Mouse (Mus musculus) MEL (cell line): ENCODE results near the gene Atp6v1g2.

ENCODE experiments used
- CHD2 ChIP-seq: IDR thresholded peaks from 2 replicates; pipeline ENCODE4 v1.6.1; 2011; ENCODE audit warnings: low read length, improper control_type of control experiment
- CTCF ChIP-seq, 3 experiments: IDR thresholded peaks in 2 of 3; conservative IDR thresholded peaks in 1 of 3; 2 replicates each; pipeline ENCODE4 v1.5.1; 2011 to 2012; ENCODE audit warnings: low read length in 3 of 3, low read depth in 2 of 3, mild to moderate bottlenecking in 2 of 3, improper control_type of control experiment in 1 of 3, inconsistent platforms in 1 of 3, mixed read lengths in 1 of 3, moderate library complexity in 1 of 3; ENCODE audit not compliant: control insufficient read depth in 1 of 3, insufficient read depth in 1 of 3, poor library complexity in 1 of 3, severe bottlenecking in 1 of 3
- ELF1 ChIP-seq: IDR thresholded peaks from 2 replicates; pipeline ENCODE4 v1.6.1; 2014; ENCODE audit warnings: low read depth, mild to moderate bottlenecking, inconsistent platforms, low read length, improper control_type of control experiment, moderate library complexity
- EP300 ChIP-seq, 2 experiments: IDR thresholded peaks; 2 replicates each; pipeline ENCODE4 v1.6.1; 2011; ENCODE audit warnings: improper control_type of control experiment in 2 of 2, low read length in 2 of 2, low read depth in 1 of 2, mild to moderate bottlenecking in 1 of 2
- GATA1 ChIP-seq: IDR thresholded peaks from 2 replicates; pipeline ENCODE4 v1.6.1; 2011; ENCODE audit warnings: low read depth, low read length, improper control_type of control experiment

- TF ChIP-seq GATA1 (no peak), CTCF (IDR thresholded peaks at IDR 0.05 in 2 of 3, conservative IDR thresholded peaks at IDR 0.05 in 1 of 3; ENCODE audit: control insufficient read depth in 1 of 3, insufficient read depth in 1 of 3, low read depth in 2 of 3, low read length in 3 of 3, poor library complexity in 1 of 3, severe bottlenecking in 1 of 3) (no peak), ELF1 (no peak), CHD2 (no peak), EP300 (IDR thresholded peaks at IDR 0.05; ENCODE audit: low read depth in 1 of 2, low read length in 2 of 2) (no peak)
Measured at GRCm38 (mm10) chr17:35225456-35225855, 8.0 kb upstream of the Atp6v1g2 start.
